Mouse (Mus musculus) lung, embryonic 14.5 days (tissue): ENCODE data around the gene Slc34a3. TPM values are rescaled to one million over a fixed set of nuclear protein-coding genes. Genes with fewer than 3 reads are reported as not detected.

Experiments used
- ATAC-seq: fragments of 200-750 bp; cut with Nextera tagmentation; 2 replicates; pipeline ENCODE4 v1.8.0; 2017; ENCODE audit warnings: mild to moderate bottlenecking, moderate TSS enrichment, moderate library complexity; ENCODE audit not compliant: insufficient read depth
- DNase-seq: peaks from one replicate; pipeline ENCODE4 v3.0.0-alpha.2; 2015
- H3K27ac ChIP-seq: fragments of 300-500 bp; sonication (generic); 2 replicates; pipeline ENCODE4 v1.5.1; 2014; ENCODE audit warnings: low read depth, mild to moderate bottlenecking, moderate library complexity
- H3K27me3 ChIP-seq: fragments of 300-500 bp; sonication (generic); 2 replicates; pipeline ENCODE4 v1.6.1; 2014; ENCODE audit warnings: low read length, control low read depth; ENCODE audit not compliant: insufficient read depth
- H3K36me3 ChIP-seq: fragments of 300-500 bp; sonication (generic); 2 replicates; pipeline ENCODE4 v1.6.1; 2014; ENCODE audit warnings: control low read depth; ENCODE audit not compliant: insufficient read depth
- H3K4me1 ChIP-seq: fragments of 300-500 bp; sonication (generic); 2 replicates; pipeline ENCODE4 v1.6.1; 2014; ENCODE audit warnings: antibody characterized with exemption, control low read depth; ENCODE audit not compliant: insufficient read depth
- H3K4me2 ChIP-seq: fragments of 300-500 bp; sonication (generic); 2 replicates; pipeline ENCODE4 v1.6.1; 2014; ENCODE audit warnings: mild to moderate bottlenecking
- H3K4me3 ChIP-seq: fragments of 300-500 bp; sonication (generic); 2 replicates; pipeline ENCODE4 v1.5.1; 2014; ENCODE audit warnings: low read depth, low read length
- H3K9ac ChIP-seq: fragments of 300-500 bp; sonication (generic); 2 replicates; pipeline ENCODE4 v1.6.1; 2014
- H3K9me3 ChIP-seq: fragments of 300-500 bp; sonication (generic); 2 replicates; pipeline ENCODE4 v1.6.1; 2016; ENCODE audit warnings: low read depth, low read length, control low read depth
- CTCF ChIP-seq: IDR thresholded peaks from 2 replicates; pipeline ENCODE4 v1.5.1; 2016; ENCODE audit warnings: antibody characterized with exemption, low read depth
- WGBS: fragments of 180-500 bp; shearing (Covaris S2); extraction: QIAGEN DNeasy Blood & Tissue Kit; methylation state at CpG from one replicate; pipeline ENCODE4 v1.1.7; 2014; 5-methylcytosine and 5-hydroxymethylcytosine counted together
- polyA plus RNA-seq: library from polyadenylated mRNA; unstranded; fragments of >200 nt; fragmentation: Nextera tagmentation; extraction: Ambion mirVana; gene quantifications from 2 replicates; pipeline ENCODE4 v1.2.1, GENCODE M21; 2014

Slc34a3 gene
- polyA plus RNA-seq, 1 experiment from 2014 or later = not detected

GRCm38 (mm10) chr2:25240723-25241437 lies 6.7 kb upstream of the Slc34a3 start:
- WGBS = 1% methylated on average over 29 of the region's 29 CpGs
- DNase-seq (peak; percentile 87), ATAC-seq (peak; percentile 83)
- Histone ChIP-seq H3K4me3 (peak overlapping the region; percentile 49), H3K4me1 (0 out of 2 replicates have a peak, but pooled peaks cover 4% of the 10 kb centered on the region), H3K4me2 (peak overlapping the region; percentile 93), H3K9me3 (no peaks in the 10 kb centered on the region), H3K36me3 (peaks cover 5% of the 10 kb centered on the region; the same call in 1 of the 2 replicates), H3K27ac (0 out of 2 replicates have a peak overlapping the region, but pooled peaks have one; percentile 46), H3K27me3 (peaks cover 23% of the 10 kb centered on the region), H3K9ac (peak overlapping the region; percentile 48)
- TF ChIP-seq CTCF = no peak

GRCm38 (mm10) chr2:25240310-25240709 lies 6.1 kb upstream of the Slc34a3 start:
- no peaks in the 10 kb centered on the region for H3K9me3 ChIP-seq
- H3K9ac ChIP-seq = peak overlapping the region; percentile 48
- peak overlapping the region; percentile 93 for H3K4me2 ChIP-seq
- no peak for TF ChIP-seq CTCF
- H3K36me3 ChIP-seq = no peaks in the 10 kb centered on the region
- WGBS = 50% methylated on average over 8 of the region's 8 CpGs
- ATAC-seq = peak; percentile 19; the same call in 1 of the 2 replicates
- H3K4me3 ChIP-seq = peak overlapping the region; percentile 49
- 0 out of 2 replicates have a peak, but pooled peaks cover 4% of the 10 kb centered on the region for H3K4me1 ChIP-seq
- peak overlapping the region; percentile 46; the same call in 1 of the 2 replicates for H3K27ac ChIP-seq
- DNase-seq = no peak
- peaks cover 23% of the 10 kb centered on the region for H3K27me3 ChIP-seq

GRCm38 (mm10) chr2:25239766-25240165 lies 5.6 kb upstream of the Slc34a3 start:
- Histone ChIP-seq H3K9me3 (no peaks in the 10 kb centered on the region), H3K4me1 (0 out of 2 replicates have a peak, but pooled peaks cover 4% of the 10 kb centered on the region), H3K27me3 (peaks cover 23% of the 10 kb centered on the region), H3K36me3 (no peaks in the 10 kb centered on the region), H3K4me3 (no peak overlapping the region), H3K9ac (no peak overlapping the region), H3K27ac (no peak overlapping the region), H3K4me2 (no peak overlapping the region)
- no peak for TF ChIP-seq CTCF
- DNase-seq (no peak), ATAC-seq (no peak)
- 81% methylated on average over 3 of the region's 3 CpGs for WGBS

GRCm38 (mm10) chr2:25238106-25238505 lies 3.9 kb upstream of the Slc34a3 start:
- no peak overlapping the region for H3K9ac ChIP-seq
- no peak for TF ChIP-seq CTCF
- no peak for ATAC-seq
- H3K4me1 ChIP-seq = 0 out of 2 replicates have a peak, but pooled peaks cover 4% of the 10 kb centered on the region
- no peaks in the 10 kb centered on the region for H3K9me3 ChIP-seq
- no peaks in the 10 kb centered on the region for H3K36me3 ChIP-seq
- no peak overlapping the region for H3K27ac ChIP-seq
- DNase-seq = no peak
- no peak overlapping the region for H3K4me2 ChIP-seq
- H3K4me3 ChIP-seq = no peak overlapping the region
- peaks cover 20% of the 10 kb centered on the region for H3K27me3 ChIP-seq

- H3K4me2 ChIP-seq = no peak overlapping the region
- H3K9me3 ChIP-seq = no peaks in the 10 kb centered on the region
- H3K9ac ChIP-seq = no peak overlapping the region
- DNase-seq (no peak), ATAC-seq (no peak)
- no peaks in the 10 kb centered on the region for H3K36me3 ChIP-seq
- 0 out of 2 replicates have a peak, but pooled peaks cover 4% of the 10 kb centered on the region for H3K4me1 ChIP-seq
- H3K27ac ChIP-seq = no peak overlapping the region
- peaks cover 15% of the 10 kb centered on the region for H3K27me3 ChIP-seq
- WGBS = 46% methylated on average over 4 of the region's 4 CpGs
- H3K4me3 ChIP-seq = no peak overlapping the region
- no peak for TF ChIP-seq CTCF
These were observed 3.4 kb upstream of the Slc34a3 start for GRCm38 (mm10) chr2:25237522-25237921.

GRCm38 (mm10) chr2:25236614-25237013 lies 2.5 kb upstream of the Slc34a3 start, which contains the start of gene Rnf224:
TSS of gene Rnf224 (minus strand) at chr2:25236787.
- Histone ChIP-seq H3K36me3 (no peaks in the 10 kb centered on the region), H3K27me3 (peaks cover 7% of the 10 kb centered on the region; the same call in 1 of the 2 replicates), H3K9ac (no peak within 1 kb of the TSS), H3K4me3 (no peak within 1 kb of the TSS), H3K4me1 (0 out of 2 replicates have a peak, but pooled peaks cover 4% of the 10 kb centered on the region), H3K4me2 (no peak within 1 kb of the TSS), H3K27ac (no peak within 1 kb of the TSS), H3K9me3 (no peaks in the 10 kb centered on the region)
- DNase-seq = no peak
- no peak for TF ChIP-seq CTCF
- 19% methylated on average over 8 of the region's 8 CpGs for WGBS
- no peak for ATAC-seq

GRCm38 (mm10) chr2:25234551-25235220 lies 522 bp upstream of the Slc34a3 start:
- Histone ChIP-seq H3K36me3 (no peaks in the 10 kb centered on the region), H3K4me2 (no peak overlapping the region), H3K27me3 (0 out of 2 replicates have a peak, but pooled peaks cover 2% of the 10 kb centered on the region), H3K4me3 (no peak overlapping the region), H3K9me3 (no peaks in the 10 kb centered on the region), H3K27ac (no peak overlapping the region), H3K9ac (no peak overlapping the region), H3K4me1 (no peaks in the 10 kb centered on the region)
- WGBS = 46% methylated on average over 5 of the region's 5 CpGs
- DNase-seq (no peak), ATAC-seq (no peak)
- no peak for TF ChIP-seq CTCF
